Mouse (Mus musculus) neural tube, embryonic 13.5 days (tissue): Measurements from ENCODE around the gene Btbd9. TPM values are rescaled to one million over a fixed set of nuclear protein-coding genes. Genes with fewer than 3 reads are reported as not detected.

ENCODE experiments used
- ATAC-seq: fragments of 200-750 bp; cut with Nextera tagmentation; 2 replicates; pipeline ENCODE4 v1.8.0; 2017; ENCODE audit warnings: low read depth, mild to moderate bottlenecking, moderate TSS enrichment, moderate library complexity
- H3K27ac ChIP-seq: fragments of 300-500 bp; sonication (generic); replicated peaks from 2 replicates; pipeline ENCODE4 v1.5.1; 2015; ENCODE audit warnings: moderate library complexity, mild to moderate bottlenecking, inconsistent platforms
- H3K27me3 ChIP-seq: fragments of 300-500 bp; sonication (generic); 2 replicates; pipeline ENCODE4 v1.6.1; 2015; ENCODE audit warnings: mild to moderate bottlenecking, inconsistent platforms
- H3K36me3 ChIP-seq: fragments of 300-500 bp; sonication (generic); 2 replicates; pipeline ENCODE4 v1.6.1; 2015; ENCODE audit warnings: mild to moderate bottlenecking, inconsistent platforms
- H3K4me1 ChIP-seq: fragments of 300-500 bp; sonication (generic); replicated peaks from 2 replicates; pipeline ENCODE4 v1.6.1; 2015; ENCODE audit warnings: inconsistent platforms
- H3K4me2 ChIP-seq: fragments of 300-500 bp; sonication (generic); 2 replicates; pipeline ENCODE4 v1.6.1; 2015; ENCODE audit warnings: inconsistent platforms, mild to moderate bottlenecking, moderate library complexity
- H3K4me3 ChIP-seq: fragments of 300-500 bp; sonication (generic); 2 replicates; pipeline ENCODE4 v1.5.1; 2015; ENCODE audit warnings: mild to moderate bottlenecking, inconsistent platforms
- H3K9ac ChIP-seq: fragments of 300-500 bp; sonication (generic); 2 replicates; pipeline ENCODE4 v1.6.1; 2015; ENCODE audit warnings: moderate library complexity, mild to moderate bottlenecking, inconsistent platforms
- H3K9me3 ChIP-seq: fragments of 300-500 bp; sonication (generic); 2 replicates; pipeline ENCODE4 v1.6.1; 2016; ENCODE audit warnings: inconsistent platforms
- WGBS: fragments of 180-500 bp; shearing (Covaris S2); methylation state at CpG from one replicate; pipeline ENCODE4 v1.1.7; 2015; 5-methylcytosine and 5-hydroxymethylcytosine counted together
- polyA plus RNA-seq: library from polyadenylated mRNA; unstranded; fragments of >200 nt; fragmentation: Nextera tagmentation; extraction: Ambion mirVana; gene quantifications from 2 replicates; pipeline ENCODE4 v1.2.1, GENCODE M21; 2015

Gene Btbd9
- polyA plus RNA-seq, 1 experiment from 2014 or later = 122 TPM

- 0 out of 2 replicates have a peak, but pooled peaks cover 3% of the 10 kb centered on the region for H3K27me3 ChIP-seq
- 0 out of 2 replicates have a peak overlapping the region, but pooled peaks have one; percentile 42 for H3K27ac ChIP-seq
- H3K4me1 ChIP-seq = peaks cover 53% of the 10 kb centered on the region
- H3K9me3 ChIP-seq = no peaks in the 10 kb centered on the region
- no peaks in the 10 kb centered on the region for H3K36me3 ChIP-seq
- no peak for ATAC-seq
- no peak overlapping the region for H3K4me2 ChIP-seq
- no peak overlapping the region for H3K4me3 ChIP-seq
- 49% methylated on average over 14 of the region's 14 CpGs for WGBS
- no peak overlapping the region for H3K9ac ChIP-seq
Measured at GRCm38 (mm10) chr17:30467566-30468213, 108.6 kb downstream of the Btbd9 start.

DNA sequence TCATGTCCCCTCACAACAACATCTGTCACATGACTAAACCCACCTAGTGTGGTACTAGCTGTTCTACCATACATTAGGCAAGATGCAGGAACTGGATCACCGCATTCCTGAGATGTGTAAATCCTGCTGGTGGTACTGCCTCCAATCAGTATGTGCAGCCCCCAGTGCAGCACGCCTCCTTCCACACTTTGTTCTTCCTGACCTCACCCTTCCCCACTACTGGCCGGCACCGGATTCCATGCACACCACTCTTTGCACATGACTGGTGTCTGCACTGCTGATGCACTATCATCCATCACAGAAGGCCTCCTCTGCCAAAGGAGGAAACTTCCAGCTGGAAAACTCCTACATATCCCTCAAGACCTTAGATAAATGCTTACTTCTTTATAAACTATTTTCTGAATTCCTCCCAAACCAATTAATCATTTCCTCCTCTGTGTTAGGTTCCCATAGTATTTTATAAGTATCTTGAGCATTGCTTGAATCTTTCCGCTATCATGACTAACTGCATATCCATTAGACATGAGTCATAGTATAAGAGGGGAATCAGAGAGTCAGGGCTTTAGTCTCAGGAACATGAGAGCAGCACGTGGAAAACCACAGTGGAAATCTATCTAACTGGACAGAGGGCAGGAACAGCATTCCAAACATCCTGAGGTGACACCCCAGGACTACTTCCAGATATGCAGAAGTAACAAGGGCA, 111.1 kb downstream of the Btbd9 start:
- Histone ChIP-seq H3K4me1 (peaks cover 62% of the 10 kb centered on the region), H3K27ac (no peak overlapping the region), H3K27me3 (0 out of 2 replicates have a peak, but pooled peaks cover 3% of the 10 kb centered on the region), H3K4me2 (no peak overlapping the region), H3K9ac (no peak overlapping the region), H3K9me3 (no peaks in the 10 kb centered on the region), H3K36me3 (no peaks in the 10 kb centered on the region), H3K4me3 (no peak overlapping the region)
- 84% methylated on average over 6 of the region's 6 CpGs for WGBS
- no peak for ATAC-seq

- no peak overlapping the region for H3K4me3 ChIP-seq
- 0 out of 2 replicates have a peak, but pooled peaks cover 3% of the 10 kb centered on the region for H3K27me3 ChIP-seq
- H3K4me2 ChIP-seq = no peak overlapping the region
- no peaks in the 10 kb centered on the region for H3K9me3 ChIP-seq
- H3K27ac ChIP-seq = no peak overlapping the region
- no peaks in the 10 kb centered on the region for H3K36me3 ChIP-seq
- 55% methylated on average over 5 of the region's 5 CpGs for WGBS
- H3K9ac ChIP-seq = no peak overlapping the region
- ATAC-seq = no peak
- H3K4me1 ChIP-seq = peaks cover 61% of the 10 kb centered on the region
Measured at GRCm38 (mm10) chr17:30464240-30464745, 112.0 kb downstream of the Btbd9 start.

DNA sequence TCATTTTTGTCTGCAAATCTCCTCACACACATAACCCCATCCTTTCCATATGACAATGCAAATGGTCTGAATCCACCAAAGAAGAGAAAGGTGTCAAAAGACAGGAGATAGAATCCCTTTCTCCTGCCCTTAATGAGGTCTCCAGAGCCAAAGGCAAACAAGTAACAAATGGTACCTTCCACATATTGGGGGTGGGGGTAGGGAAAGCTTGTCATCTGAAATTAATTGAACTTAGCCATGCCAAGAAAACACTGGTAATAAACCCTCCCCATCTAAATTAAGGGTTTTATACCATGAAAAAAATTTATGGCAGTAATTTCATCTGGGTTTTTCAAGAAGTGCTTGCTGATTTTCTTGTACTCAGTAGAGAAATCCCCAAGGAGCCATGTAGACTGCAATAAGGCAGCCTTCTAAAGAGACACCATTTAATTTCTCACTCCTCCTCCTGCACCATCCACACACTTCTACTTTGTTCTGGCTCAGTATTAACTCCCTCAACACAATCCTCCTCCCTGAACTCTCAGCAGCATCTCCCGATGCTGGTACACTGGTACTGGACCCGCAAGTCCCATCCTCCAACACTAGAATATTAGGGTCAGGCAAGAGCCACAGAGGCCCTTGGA, 115.5 kb downstream of the Btbd9 start:
- peaks cover 76% of the 10 kb centered on the region for H3K4me1 ChIP-seq
- H3K4me2 ChIP-seq = no peak overlapping the region
- H3K9me3 ChIP-seq = no peaks in the 10 kb centered on the region
- 58% methylated on average over 2 of the region's 2 CpGs for WGBS
- no peak overlapping the region for H3K9ac ChIP-seq
- no peaks in the 10 kb centered on the region for H3K36me3 ChIP-seq
- H3K27ac ChIP-seq = peak overlapping the region; percentile 81
- H3K27me3 ChIP-seq = 0 out of 2 replicates have a peak, but pooled peaks cover 3% of the 10 kb centered on the region
- peak; percentile 70 for ATAC-seq
- no peak overlapping the region for H3K4me3 ChIP-seq

DNA sequence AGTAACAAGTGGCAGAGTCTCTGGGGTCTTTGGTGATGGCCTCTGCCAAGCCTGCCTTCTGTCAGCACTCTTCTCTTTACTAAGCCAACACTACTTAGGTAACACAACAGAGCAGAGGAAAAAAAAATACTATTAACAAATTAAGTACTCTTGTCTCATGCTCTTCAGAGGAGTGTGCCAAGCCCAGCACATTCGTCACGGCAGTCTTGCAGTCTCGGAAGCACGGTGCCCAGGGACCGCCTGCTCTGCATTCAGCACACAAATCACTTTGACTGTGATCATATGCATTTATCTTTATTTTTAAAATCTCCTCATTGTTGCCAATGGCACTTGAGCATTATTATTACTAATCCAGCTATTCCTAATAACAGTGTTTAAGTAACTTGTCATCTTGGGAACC, 116.6 kb downstream of the Btbd9 start:
- Histone ChIP-seq H3K4me2 (no peak overlapping the region), H3K9me3 (no peaks in the 10 kb centered on the region), H3K4me3 (no peak overlapping the region), H3K4me1 (peaks cover 76% of the 10 kb centered on the region), H3K36me3 (no peaks in the 10 kb centered on the region), H3K9ac (no peak overlapping the region), H3K27me3 (no peaks in the 10 kb centered on the region), H3K27ac (no peak overlapping the region)
- 19% methylated on average over 5 of the region's 5 CpGs for WGBS
- ATAC-seq = no peak

- Histone ChIP-seq H3K4me2 (no peak overlapping the region), H3K27ac (no peak overlapping the region), H3K9me3 (no peaks in the 10 kb centered on the region), H3K4me3 (no peak overlapping the region), H3K9ac (no peak overlapping the region), H3K27me3 (no peaks in the 10 kb centered on the region), H3K4me1 (peaks cover 75% of the 10 kb centered on the region), H3K36me3 (no peaks in the 10 kb centered on the region)
- ATAC-seq = no peak
- WGBS = 94% methylated on average over 5 of the region's 5 CpGs
Measured at GRCm38 (mm10) chr17:30458926-30459325, 117.4 kb downstream of the Btbd9 start.

- Histone ChIP-seq H3K4me2 (no peak overlapping the region), H3K27ac (no peak overlapping the region), H3K9me3 (no peaks in the 10 kb centered on the region), H3K9ac (no peak overlapping the region), H3K4me3 (no peak overlapping the region), H3K36me3 (no peaks in the 10 kb centered on the region), H3K4me1 (peaks cover 69% of the 10 kb centered on the region), H3K27me3 (no peaks in the 10 kb centered on the region)
- ATAC-seq = no peak
- 64% methylated on average over 3 of the region's 3 CpGs for WGBS
Measured at GRCm38 (mm10) chr17:30458301-30458700, 118.0 kb downstream of the Btbd9 start.

DNA sequence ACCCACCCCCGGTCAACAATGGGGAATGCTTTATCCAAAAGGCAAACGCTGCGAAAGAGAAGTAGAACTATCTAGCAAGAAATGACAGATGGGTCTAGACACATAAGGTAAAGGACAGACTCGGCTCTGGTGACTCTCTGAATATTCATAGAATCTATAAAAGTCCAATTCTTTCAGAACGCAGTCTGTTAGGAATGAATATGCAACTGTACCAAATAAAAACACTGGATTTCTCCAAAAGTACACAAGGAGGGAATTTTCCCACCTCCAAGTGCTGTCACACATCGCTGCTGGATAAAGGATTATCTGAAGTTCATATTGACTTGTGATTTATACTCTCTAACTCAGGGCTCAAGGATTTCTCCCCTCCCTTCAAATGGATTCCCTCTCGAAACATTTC, 118.8 kb downstream of the Btbd9 start:
- no peaks in the 10 kb centered on the region for H3K36me3 ChIP-seq
- no peak for ATAC-seq
- H3K9ac ChIP-seq = no peak overlapping the region
- no peaks in the 10 kb centered on the region for H3K27me3 ChIP-seq
- H3K4me3 ChIP-seq = no peak overlapping the region
- H3K9me3 ChIP-seq = no peaks in the 10 kb centered on the region
- 56% methylated on average over 7 of the region's 7 CpGs for WGBS
- no peak overlapping the region for H3K4me2 ChIP-seq
- peaks cover 61% of the 10 kb centered on the region for H3K4me1 ChIP-seq
- no peak overlapping the region for H3K27ac ChIP-seq

DNA sequence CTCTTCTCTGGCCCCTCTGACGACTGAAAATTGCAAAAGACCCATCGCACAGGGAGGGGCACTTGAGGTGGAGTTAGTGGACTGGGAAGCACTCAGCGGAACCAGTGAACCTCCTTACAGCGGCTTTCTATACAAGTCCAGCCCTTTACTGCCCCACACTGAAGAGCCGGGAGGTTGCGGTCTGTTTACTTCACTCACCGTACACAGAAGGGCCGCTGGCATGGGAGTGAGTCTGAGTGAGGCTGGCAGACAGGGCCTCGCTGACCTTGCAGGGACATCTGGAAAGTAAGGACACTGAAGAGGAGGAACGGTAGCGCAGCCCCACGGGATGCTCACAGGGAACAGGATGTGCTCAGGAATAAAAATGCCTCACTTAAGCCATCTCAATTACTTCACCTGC, 120.0 kb downstream of the Btbd9 start:
- Histone ChIP-seq H3K27me3 (no peaks in the 10 kb centered on the region), H3K27ac (no peak overlapping the region), H3K9me3 (no peaks in the 10 kb centered on the region), H3K36me3 (no peaks in the 10 kb centered on the region), H3K4me3 (no peak overlapping the region), H3K4me2 (no peak overlapping the region), H3K9ac (0 out of 2 replicates have a peak overlapping the region, but pooled peaks have one; percentile 26), H3K4me1 (peaks cover 54% of the 10 kb centered on the region)
- ATAC-seq = no peak
- WGBS = 59% methylated on average over 12 of the region's 12 CpGs

DNA sequence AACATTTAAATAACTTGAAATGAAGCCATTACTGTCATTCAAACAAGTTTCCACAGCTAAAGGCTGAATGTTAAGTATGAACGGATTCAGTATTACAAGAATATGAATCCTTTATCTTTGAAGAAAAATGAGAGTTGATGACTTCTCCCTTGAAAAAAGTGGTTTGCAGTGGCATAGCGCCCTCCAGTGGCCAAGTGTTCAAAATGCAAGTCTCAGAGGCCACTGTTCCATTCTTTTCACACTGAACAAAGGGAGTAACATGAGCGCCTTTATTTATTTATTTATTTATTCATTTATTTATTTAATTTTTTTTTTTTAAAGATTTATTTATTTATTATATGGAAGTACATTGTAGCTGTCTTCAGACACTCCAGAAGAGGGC, 121.4 kb downstream of the Btbd9 start:
- Histone ChIP-seq H3K27me3 (no peaks in the 10 kb centered on the region), H3K9ac (no peak overlapping the region), H3K9me3 (no peaks in the 10 kb centered on the region), H3K4me3 (no peak overlapping the region), H3K4me2 (no peak overlapping the region), H3K4me1 (peaks cover 40% of the 10 kb centered on the region), H3K36me3 (no peaks in the 10 kb centered on the region), H3K27ac (no peak overlapping the region)
- WGBS = 29% methylated on average over 3 of the region's 3 CpGs
- ATAC-seq = no peak

DNA sequence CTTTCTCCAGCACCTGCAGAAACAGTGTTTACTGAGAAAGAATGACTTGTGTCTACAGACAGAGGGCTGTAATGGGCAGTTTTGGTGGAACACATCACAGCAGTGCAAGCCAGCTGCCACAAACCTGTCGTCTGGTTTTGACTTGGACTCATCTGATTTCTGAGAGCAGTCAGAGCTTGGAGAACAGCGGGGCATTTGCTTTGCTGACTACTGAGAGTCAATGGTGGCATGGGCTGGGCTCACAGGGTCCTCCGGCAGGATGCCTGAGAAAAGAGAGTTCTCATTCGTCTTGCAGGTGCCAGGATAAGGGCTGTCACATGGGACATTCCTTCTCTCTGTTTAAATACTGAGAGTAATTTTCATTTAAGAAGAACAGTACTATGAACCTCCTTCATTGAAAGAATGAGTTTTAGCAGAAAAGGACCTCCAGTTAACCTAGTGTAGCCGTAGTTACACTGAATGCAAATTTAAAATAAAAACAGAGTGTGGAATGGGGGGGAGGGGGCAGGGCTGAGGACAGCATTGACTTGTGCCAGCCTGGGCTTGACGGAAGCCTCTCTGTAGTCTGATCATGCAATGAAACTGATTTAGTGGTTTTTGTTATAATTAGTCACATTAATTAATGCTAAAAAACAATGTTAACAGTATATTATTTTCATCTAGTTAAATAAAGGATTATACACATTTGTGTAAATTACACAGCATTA, 122.0 kb downstream of the Btbd9 start:
- Histone ChIP-seq H3K9me3 (no peaks in the 10 kb centered on the region), H3K4me3 (no peak overlapping the region), H3K4me2 (no peak overlapping the region), H3K9ac (no peak overlapping the region), H3K4me1 (peaks cover 36% of the 10 kb centered on the region), H3K27ac (no peak overlapping the region; the same call in 1 of the 2 replicates), H3K36me3 (no peaks in the 10 kb centered on the region), H3K27me3 (no peaks in the 10 kb centered on the region)
- WGBS = 35% methylated on average over 6 of the region's 6 CpGs
- no peak for ATAC-seq

GRCm38 (mm10) chr17:30453272-30453671, 123.0 kb downstream of the Btbd9 start:
- no peak overlapping the region for H3K4me3 ChIP-seq

More at GRCm38 (mm10) chr17:30453272-30453671, 123.0 kb downstream of the Btbd9 start:
- Histone ChIP-seq H3K27ac (no peak overlapping the region), H3K36me3 (no peaks in the 10 kb centered on the region), H3K4me1 (peaks cover 27% of the 10 kb centered on the region), H3K27me3 (no peaks in the 10 kb centered on the region), H3K9me3 (no peaks in the 10 kb centered on the region), H3K4me2 (no peak overlapping the region), H3K9ac (no peak overlapping the region)
- 44% methylated on average over 4 of the region's 4 CpGs for WGBS
- ATAC-seq = no peak
